Comparison of ENCODE assay signal across 13 mouse cellular contexts in genomic region chr4:134759564-134759963, GRCm38 (mm10). TPM values are rescaled to one million over a fixed set of nuclear protein-coding genes. Genes with fewer than 3 reads are reported as not detected.
A peak's percentile ranks its signal among the peaks of the same experiment; 100 is the strongest.
DNase-seq lines count a peak whose midpoint lies in the region; ATAC-seq and TF ChIP-seq lines count a peak whose summit lies in the region.
"Had no signal": no experiment of that assay in that cellular context is flagged by ENCODE, and none has a peak within 500 bp of the region (broad histone marks: within the 10 kb centered on the region; RNA-seq: fewer than 3 reads in every experiment).

No protein-coding gene starts in this region.

- no peak overlapping the region for H3K4me3 ChIP-seq in heart, postnatal 0 days (ENCODE audit: low read depth, low read length)
- H3K4me3 ChIP-seq in liver, embryonic 14.5 days (ENCODE audit: insufficient read depth in 1 of 2, low read depth in 2 of 2, low read length in 2 of 2): peak overlapping the region; percentile 29 to 41

- H3K9me3 ChIP-seq in heart, postnatal 0 days (replicated peaks; ENCODE audit: control insufficient read depth, low read length): no peaks in the 10 kb centered on the region
- H3K9me3 ChIP-seq in liver, embryonic 14.5 days (ENCODE audit: control insufficient read depth, low read length): no peaks in the 10 kb centered on the region

- 0 out of 2 replicates have a peak overlapping the region, but pooled peaks have one; percentile 37 for H3K27ac ChIP-seq in heart, postnatal 0 days (ENCODE audit: low read depth)
- H3K27ac ChIP-seq in liver, embryonic 14.5 days: peak overlapping the region; percentile 81

- H3K4me1 ChIP-seq in heart, postnatal 0 days (ENCODE audit: control insufficient read depth, insufficient read depth): peaks cover 50% of the 10 kb centered on the region
- H3K4me1 ChIP-seq in liver, embryonic 14.5 days (replicated peaks; ENCODE audit: control insufficient read depth in 2 of 2, insufficient read depth in 2 of 2, low read length in 1 of 2): peaks cover 62 to 65% of the 10 kb centered on the region in 2 experiments

- TF ChIP-seq CTCF in heart, postnatal 0 days (IDR thresholded peaks at IDR 0.05; ENCODE audit: low read depth): no peak
- TF ChIP-seq CTCF in liver, embryonic 14.5 days (IDR thresholded peaks at IDR 0.05; ENCODE audit: low read depth): peak; percentile 61; the same call in 1 of the 2 replicates

- no peak for DNase-seq in heart, postnatal 0 days (ENCODE audit: low spot score)
- no peak for DNase-seq in heart, adult 11 months
- peak; percentile 65 for DNase-seq in c-Kit-positive CD71-positive TER-119-negative erythroid progenitor cells, embryonic 14.5 days (ENCODE audit: low read depth)
- DNase-seq in liver, embryonic 14.5 days (ENCODE audit: low read depth in 3 of 3, low spot score in 3 of 3): peak; percentile 68 to 78 (median 75)
- no peak for DNase-seq in thymus, postnatal 14 days
- DNase-seq in left cerebral cortex, adult 18-20 months (ENCODE audit: low spot score in 2 of 2): no peak
- DNase-seq in ovary, postnatal 10 days (ENCODE audit: low spot score): no peak
- DNase-seq: cerebellum, postnatal 14 days; gastrocnemius, postnatal 36 days; kidney, adult 8-10 months; right cerebral cortex, adult 18-20 months; thymus, postnatal 36 days had no signal

- no peak for TF ChIP-seq EP300 in heart, postnatal 0 days (IDR thresholded peaks at IDR 0.05; ENCODE audit: low read depth)
- no peak for TF ChIP-seq EP300 in liver, embryonic 14.5 days (IDR thresholded peaks at IDR 0.05; ENCODE audit: low read depth)

- H3K36me3 ChIP-seq in heart, postnatal 0 days (replicated peaks; ENCODE audit: control insufficient read depth, insufficient read depth, low read length): 0 out of 2 replicates have a peak, but pooled peaks cover 4% of the 10 kb centered on the region
- no peaks in the 10 kb centered on the region; the same call in none of the 2 replicates for H3K36me3 ChIP-seq in liver, embryonic 14.5 days (replicated peaks; ENCODE audit: control insufficient read depth, insufficient read depth, low read depth)

- no peak for ATAC-seq in heart, postnatal 0 days (ENCODE audit: insufficient read depth, low read depth)
- ATAC-seq in CD4-positive, CD25-positive, alpha-beta regulatory T cell, adult 4 months: peak; percentile 26
- ATAC-seq in liver, embryonic 14.5 days (ENCODE audit: insufficient read depth): peak; percentile 86

- WGBS in heart, postnatal 0 days: 82% methylated on average over 7 of the region's 7 CpGs
- 35% methylated on average over 7 of the region's 7 CpGs for WGBS in liver, embryonic 14.5 days (ENCODE audit: insufficient replicate concordance)

- H3K27me3 ChIP-seq in heart, postnatal 0 days (ENCODE audit: control insufficient read depth, insufficient read depth, low read length): no peaks in the 10 kb centered on the region
- H3K27me3 ChIP-seq in liver, embryonic 14.5 days (ENCODE audit: control insufficient read depth, insufficient read depth, low read length): no peaks in the 10 kb centered on the region

- H3K4me2 ChIP-seq in heart, postnatal 0 days (ENCODE audit: low read depth, low read length): no peak overlapping the region
- peak overlapping the region; percentile 69 for H3K4me2 ChIP-seq in liver, embryonic 14.5 days (ENCODE audit: low read depth)

- H3K9ac ChIP-seq in heart, postnatal 0 days (replicated peaks; ENCODE audit: low read depth, low read length): no peak overlapping the region
- H3K9ac ChIP-seq in liver, embryonic 14.5 days (replicated peaks): peak overlapping the region; percentile 53

RNA-seq across cellular contexts. Expression of gene Ldlrap1, which starts 8.3 kb away (rescaled TPM):
- total RNA-seq in heart, postnatal 0 days (2014; rRNA removed; ENCODE audit: low replicate concordance): 9.4 and 31.8 TPM in 2 replicates
- 11.6 and 12.3 TPM in 2 replicates for polyA plus RNA-seq in heart, postnatal 0 days (2015; fragmentation: Nextera tagmentation; extraction: Ambion mirVana)
- 10 to 100 TPM; 26.1 to 42.4 TPM for polyA plus RNA-seq in CD4-positive, CD25-positive, alpha-beta regulatory T cell, adult 4 months (2017; shearing (Covaris generic))
- 7.0 and 9.1 TPM in 2 replicates for polyA plus RNA-seq in liver, embryonic 14.5 days (2012; rRNA removed)
- 13.4 and 19.2 TPM in 2 replicates for polyA plus RNA-seq in liver, embryonic 14.5 days (2014; fragmentation: Nextera tagmentation; extraction: Ambion mirVana)
- total RNA-seq in left cerebral cortex, adult 18-20 months (2021): 1 to 10 TPM; 1.8 to 3.1 TPM

RNA-seq across cellular contexts. Expression of gene Man1c1, which starts 55.5 kb away (rescaled TPM):
- 14.8 and 21.2 TPM in 2 replicates for total RNA-seq in heart, postnatal 0 days (2014; rRNA removed; ENCODE audit: low replicate concordance)
- polyA plus RNA-seq in heart, postnatal 0 days (2015; fragmentation: Nextera tagmentation; extraction: Ambion mirVana): 3.8 TPM in 2 replicates
- polyA plus RNA-seq in CD4-positive, CD25-positive, alpha-beta regulatory T cell, adult 4 months (2017; shearing (Covaris generic)): 1 to 10 TPM; 1.0 to 1.4 TPM
- 1.6 and 1.9 TPM in 2 replicates for polyA plus RNA-seq in liver, embryonic 14.5 days (2012; rRNA removed)
- polyA plus RNA-seq in liver, embryonic 14.5 days (2014; fragmentation: Nextera tagmentation; extraction: Ambion mirVana): 1.00 and 1.2 TPM in 2 replicates
- total RNA-seq in left cerebral cortex, adult 18-20 months (2021): 10 to 100 TPM; 44.5 to 45.6 TPM

Comparison
In these comparisons a context has a peak if more than half of its experiments do, and no peak if none do; other contexts are left out.
1. DNase-seq: peak in c-Kit-positive CD71-positive TER-119-negative erythroid progenitor cells, embryonic 14.5 days (single experiment) and liver, embryonic 14.5 days (3 of 3); none in heart, postnatal 0 days (single experiment), heart, adult 11 months (single experiment), thymus, postnatal 14 days (single experiment), left cerebral cortex, adult 18-20 months (0 of 2) and ovary, postnatal 10 days (single experiment).